Mouse (Mus musculus) cerebellum, postnatal 25 days (tissue): ENCODE results near the gene Ephx1.
A peak's percentile ranks its signal among the peaks of the same experiment; 100 is the strongest.
"Not testable (repeated sequence)": the region's sequence is repeated elsewhere in the genome, so short reads cannot be mapped to it uniquely, and the experiment has no call there.

Experiments
- DNase-seq, 2 experiments: peaks; one replicate each; pipeline ENCODE4 v3.0.0; 2021; ENCODE audit warnings: mixed read lengths in 2 of 2

Ephx1 gene

DNA sequence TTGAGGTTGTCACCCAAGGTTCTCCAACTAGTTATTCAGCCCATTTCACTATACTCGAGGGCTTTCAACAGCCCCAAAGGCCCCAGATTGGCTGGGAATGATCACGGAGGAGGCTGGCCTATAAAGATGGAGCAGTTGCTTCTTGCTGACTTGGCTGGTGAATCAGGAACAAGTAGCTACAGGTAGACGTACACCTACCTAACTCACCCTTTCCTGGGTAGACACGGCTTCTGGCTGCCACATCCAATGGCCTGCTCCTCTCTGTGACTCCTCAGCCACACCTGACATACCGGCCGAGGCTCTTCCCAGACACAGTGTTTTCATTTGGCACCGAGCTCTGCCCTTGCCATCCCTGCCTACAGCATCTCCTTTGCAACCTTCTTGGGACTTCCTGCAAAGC lies 53.4 kb downstream of the Ephx1 start:
- no peak for DNase-seq

DNA sequence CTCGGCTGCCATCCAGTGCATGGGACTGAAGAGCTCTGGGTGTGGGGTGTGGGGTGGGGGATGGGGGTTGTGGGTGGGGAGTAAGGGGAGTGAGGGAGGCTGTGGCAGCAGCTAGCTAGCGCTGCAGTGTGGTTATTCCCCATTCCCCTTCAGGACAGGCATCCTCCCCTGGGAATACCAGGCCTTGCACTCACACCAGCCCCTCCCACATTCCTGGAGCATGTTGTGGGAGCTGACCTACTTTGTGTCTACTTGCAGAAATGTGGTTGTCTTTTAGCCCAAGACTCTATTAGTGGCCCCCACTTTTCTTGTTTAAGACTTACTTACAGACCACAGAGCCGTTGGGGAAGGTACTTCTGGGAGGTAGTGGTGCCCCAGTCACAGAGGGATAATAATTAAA lies 54.2 kb downstream of the Ephx1 start:
- DNase-seq = no peak

DNA sequence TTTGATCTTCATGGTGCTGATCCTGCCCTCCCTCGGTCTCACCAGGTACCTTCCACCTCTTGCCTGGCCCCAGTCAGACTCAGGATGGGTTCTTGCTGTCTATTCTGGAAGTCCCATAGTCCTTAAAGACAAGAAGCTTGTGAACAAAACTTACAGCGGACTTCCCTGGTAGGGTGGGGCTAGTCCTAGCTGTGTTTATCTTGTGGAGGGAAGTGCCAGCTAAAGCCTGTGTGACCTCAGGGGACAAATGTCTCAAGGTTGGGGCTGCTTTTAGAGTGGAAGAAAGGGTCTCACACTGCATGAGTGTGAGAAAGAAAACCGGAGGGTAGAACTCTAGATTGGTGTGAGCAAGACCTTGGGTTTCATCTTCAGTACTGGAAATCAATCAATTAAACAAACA lies 54.9 kb downstream of the Ephx1 start:
- no peak for DNase-seq

DNA sequence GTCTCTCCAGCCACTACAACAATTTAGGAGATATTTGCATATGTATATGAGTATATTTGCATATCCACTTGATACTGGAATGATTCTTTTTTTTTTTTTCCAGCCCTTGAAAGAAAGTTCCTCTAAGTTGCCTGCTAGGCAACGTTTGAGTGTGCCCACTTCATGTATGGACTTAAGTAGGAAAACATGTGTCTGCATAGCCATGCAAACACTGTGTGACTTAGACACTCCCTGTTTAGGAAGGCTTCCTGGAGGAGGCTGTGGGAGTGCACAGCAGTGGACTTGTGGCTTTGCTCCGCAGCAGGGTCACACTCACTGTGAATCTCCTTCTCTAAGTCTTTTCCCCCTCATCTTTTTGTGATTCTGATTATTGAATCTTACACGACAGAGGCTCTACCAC lies 61.9 kb downstream of the Ephx1 start:
- no peak for DNase-seq

DNA sequence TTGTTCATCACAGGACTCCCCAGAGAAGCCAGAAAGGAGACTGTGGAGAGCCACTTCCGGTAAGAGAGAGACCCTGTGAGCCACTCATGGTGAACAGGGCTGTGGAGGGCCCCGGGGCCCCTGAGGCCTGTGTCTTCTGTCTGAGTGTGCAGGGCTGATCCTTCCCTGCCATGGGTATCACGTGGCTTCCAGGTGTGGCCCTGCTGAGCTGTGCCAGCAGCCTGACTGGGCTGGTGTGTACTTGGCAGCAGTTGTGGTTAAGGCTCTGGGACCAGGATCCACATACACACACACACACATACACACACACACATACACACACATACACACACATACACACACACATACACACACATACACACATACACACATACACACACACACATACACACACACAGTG lies 62.7 kb downstream of the Ephx1 start:
- DNase-seq = no peak

DNA sequence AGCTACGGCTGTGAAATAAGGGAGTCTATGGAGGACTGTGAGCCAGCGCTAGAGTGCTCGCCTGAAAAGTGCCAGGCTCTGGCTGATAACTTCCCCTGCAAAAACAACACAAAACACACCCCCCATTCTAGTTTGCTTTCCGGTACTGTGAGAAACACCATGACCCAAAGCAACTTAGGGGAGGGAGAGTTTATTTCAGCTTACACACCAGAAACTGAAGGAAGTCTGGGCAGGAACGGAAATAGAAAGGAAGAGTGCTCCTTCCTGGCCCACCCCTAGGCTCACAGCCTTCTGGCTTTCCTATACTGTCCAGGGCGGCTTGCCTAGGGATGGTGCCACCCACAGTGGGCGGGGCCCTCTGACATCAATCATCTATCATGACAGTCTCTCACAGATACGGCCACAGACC lies 63.7 kb downstream of the Ephx1 start:
- DNase-seq = no peak

DNA sequence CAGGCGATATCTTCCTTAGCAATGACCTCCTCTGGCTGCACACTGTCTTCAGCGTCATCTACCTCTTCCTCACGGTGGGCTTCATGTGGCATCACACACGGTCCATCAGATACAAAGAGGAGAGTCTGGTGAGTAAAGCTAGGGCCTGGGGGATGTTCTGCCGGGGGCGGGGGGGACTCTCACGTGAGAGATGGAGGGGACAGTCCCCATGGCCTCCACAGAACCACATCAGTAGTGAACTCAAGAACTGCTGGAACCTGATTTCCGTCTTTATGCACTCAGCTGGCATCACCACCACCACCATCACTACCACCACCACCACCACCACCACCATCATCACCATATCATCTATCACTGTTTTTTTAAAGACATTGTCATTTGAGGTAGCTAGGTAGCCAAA lies 64.3 kb downstream of the Ephx1 start:
- DNase-seq = no peak

DNA sequence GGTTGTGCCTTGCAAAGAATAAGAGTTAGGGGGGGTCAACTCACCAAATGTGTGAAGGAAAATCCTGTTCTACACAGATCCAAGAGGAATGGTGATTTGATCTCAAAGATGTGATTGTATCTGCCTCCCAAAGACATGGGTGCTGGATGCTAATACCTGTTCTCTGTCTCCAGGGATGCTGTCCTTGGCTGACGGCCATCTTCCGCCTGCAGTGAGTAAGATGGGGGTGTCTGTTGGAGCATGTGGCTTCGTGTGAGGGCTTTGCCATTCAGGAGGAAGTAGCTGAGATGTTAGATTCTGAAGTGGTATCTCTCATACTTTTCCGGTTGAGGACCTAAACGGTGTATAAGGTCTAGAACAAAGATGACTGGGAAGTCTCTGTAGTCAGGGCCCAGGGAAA lies 67.9 kb downstream of the Ephx1 start:
- DNase-seq = no peak

DNA sequence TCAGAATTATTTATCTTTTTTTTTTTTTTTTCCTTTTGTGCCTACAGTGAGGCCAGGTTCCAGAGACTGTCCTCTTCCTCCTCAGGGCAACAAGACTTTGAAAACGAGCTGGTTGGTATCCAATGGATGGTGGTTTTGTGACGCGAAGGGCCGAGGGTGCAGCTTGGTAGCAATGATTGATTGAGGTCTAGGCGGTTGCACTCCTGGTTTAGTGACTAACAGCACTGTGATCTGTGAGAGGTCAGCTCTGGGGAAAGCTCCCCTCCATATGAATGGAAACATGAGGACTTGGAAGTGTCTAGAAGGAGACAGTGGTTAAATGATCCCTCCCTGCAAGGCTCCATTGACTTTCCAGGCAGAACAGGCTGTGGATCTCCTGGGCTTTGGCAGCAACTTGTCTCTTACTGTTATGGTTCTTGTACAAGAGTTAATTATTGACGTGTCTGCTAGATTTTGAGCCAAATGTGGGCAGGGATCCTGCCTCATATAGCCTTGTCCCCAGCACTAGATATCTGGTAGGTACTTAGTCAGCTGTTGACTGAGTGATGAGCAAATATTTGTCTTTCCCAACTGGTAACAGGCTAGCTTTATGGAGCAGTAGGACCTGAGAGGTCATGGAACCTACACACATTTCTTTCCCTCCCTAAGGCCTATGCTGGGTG lies 68.5 kb downstream of the Ephx1 start:
- DNase-seq = no peak

DNA sequence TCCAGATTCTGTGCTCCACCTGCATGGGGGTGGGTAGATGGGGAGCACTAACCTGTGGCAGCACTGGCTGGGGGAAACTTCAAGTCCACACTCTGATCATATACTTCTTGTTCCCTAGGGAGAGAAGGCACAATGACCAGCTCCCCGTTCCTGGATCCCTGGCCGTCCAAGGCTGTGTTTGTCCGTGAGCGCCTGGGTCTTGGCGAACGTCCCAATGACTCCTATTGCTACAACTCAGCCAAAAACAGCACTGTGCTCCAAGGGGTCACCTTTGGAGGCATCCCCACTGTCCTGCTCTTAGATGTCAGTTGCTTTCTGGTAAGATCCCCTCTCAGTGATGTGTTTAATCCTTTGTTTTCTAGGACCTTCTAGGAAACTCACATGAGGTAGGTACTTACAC lies 74.3 kb downstream of the Ephx1 start:
- DNase-seq = no peak

DNA sequence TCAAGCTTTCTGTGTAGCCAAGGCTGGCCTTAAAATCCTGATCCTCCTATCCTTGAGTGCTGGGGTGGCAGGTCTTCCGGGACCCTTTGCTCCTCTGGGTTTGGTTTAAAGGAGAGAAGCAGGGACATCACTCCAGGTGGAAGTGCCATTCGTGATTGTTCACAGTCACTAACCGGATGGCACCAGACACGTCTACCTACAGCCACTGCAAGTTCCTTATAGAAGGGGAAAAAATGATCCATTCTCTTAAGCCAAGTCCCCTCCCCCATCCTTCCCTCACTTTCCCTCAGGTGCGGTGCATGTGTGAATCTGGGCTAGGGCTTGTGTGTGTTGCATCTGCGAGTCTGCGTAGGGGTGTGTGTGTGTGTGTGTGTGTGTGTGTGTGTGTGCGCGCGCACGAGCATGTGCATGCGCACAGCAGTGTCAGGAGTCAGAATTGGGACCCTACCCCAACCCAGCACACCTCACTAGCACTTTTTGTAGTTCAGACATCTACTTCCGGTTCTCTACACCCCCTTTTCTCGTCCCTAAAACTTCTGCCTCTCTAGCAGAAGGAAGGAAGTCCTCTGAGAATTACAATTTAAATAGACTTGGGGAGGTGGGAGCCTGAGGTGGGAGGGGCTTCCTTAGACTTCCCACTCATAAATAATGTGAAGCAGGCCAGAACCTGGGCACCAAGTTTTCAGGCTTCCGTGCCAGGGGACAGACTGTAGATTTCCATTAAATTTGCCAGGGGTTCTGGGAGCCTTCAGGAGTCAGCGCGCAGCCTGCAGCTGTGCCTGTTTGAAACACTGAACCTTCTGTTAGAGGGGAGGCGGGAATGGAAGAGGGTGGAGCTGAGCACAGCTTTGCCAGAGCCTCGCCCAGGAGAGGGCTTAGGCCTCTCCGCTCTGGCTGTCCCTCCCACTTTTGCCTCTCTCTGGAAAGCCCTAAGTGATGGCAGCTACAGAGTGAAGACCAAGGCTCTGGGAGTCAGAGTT lies 75.4 kb downstream of the Ephx1 start:
- DNase-seq = peak in 1 of 2 experiments; percentile 18

DNA sequence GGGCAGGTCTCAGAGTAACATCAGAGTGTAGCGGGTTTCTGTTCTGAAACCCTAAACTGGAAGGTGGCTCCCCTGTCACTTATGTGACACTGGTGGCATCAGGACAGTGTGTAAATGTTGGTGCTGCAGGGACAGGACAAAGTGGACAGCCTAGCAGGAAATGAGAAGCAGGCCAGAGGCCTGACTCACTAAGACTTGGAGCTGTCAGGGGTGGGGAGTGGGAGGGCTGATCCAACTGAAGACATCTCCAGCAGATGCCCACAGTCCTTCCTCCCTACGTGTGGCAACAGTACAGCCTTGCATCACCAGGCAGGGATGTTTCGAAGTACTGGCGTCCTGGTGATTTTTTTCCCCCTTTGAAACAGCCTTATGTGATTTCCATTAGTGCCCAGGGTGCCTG lies 76.2 kb downstream of the Ephx1 start:
- no peak for DNase-seq

DNA sequence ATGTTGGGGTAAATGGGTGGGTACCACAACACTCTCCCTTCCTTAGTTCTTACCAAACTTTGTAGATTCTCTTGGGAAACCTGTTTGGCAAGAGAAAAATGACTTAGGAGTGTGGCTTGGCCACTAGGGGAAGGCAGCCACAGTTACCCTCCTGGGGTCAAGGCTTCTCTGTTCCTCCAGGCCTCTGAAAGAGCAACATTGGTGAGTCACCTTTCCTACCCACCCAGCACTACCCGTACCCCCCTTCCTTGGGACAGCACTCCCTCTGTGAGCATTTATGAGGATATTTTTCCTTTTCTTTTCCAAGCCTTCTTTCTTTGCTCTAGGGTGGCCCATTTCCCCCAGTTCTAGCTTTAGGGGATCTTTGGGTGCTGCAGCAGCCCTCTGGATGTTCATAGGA lies 76.8 kb downstream of the Ephx1 start:
- no peak for DNase-seq

DNA sequence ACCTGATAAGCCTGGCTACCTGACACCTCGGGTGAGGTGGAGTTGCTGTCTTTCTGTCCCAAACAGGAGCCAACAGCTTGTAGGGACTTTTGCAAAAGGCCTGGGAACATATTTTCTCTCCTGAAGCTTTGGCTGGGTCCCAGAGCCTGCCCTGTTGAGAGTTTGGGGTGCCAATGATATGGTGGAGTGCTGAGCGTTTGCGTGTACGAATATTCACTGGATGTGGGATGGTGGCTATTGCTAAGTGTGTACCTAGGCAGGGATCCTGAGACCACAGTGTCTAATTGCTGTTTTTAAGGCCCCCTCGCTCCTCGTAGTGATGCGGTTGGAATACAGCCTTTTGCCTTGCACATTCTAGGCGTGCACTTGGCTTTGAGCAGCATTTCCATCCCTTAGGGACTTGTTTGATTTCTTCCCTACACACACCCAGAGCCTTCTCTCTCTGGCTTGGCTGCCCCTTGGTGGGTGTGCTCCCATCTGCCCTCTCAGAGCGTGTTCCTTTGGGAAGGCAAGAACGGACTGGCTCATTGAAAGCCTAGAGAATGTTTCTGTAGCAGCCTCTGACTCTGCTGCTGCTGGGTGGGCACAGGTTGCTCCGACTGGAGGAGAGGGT lies 77.6 kb downstream of the Ephx1 start:
- DNase-seq = no peak

DNA sequence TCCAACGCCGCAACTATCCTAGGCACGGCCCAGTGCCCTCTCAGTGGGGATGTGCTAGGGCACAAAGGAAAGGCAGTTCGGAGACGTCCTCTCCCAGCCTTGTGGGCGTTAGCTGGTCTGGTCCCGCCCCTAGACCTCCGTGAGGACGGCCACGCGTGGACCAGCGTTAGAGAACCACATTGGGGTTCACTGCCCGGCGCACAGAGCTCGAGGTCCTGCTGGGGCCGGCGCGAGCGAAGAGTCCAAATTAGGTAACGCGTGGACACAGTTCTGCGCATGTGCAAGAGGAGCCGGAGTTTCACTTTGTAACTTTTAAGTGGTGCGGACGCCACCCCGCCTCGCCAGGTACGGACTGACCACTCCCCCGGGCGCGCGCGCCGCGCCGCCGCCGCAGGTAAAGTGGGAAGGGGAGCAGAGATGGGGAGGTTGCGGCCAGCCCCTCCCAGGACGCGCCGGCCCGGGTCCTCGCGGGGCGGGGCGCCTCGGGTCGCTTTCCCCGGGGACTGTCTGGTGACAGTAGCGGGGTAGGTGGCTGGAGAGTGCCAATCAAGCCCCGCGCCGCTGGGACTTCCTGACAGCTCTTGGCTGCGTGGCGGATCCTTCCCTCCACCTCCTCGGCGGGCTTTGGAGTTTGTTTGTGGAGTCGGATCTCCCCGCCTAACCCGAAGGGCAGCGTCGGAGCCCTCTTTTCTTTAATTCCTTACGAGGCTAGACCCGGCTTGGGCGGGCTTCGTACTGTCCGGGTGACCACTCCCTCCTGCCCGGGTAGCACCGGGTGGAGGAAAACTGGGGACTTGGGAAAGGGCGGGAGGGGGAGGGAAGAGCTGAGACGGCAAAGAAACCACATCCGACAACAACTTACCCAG lies 78.3 kb downstream of the Ephx1 start, which contains the start of gene Tmem63a:
Gene Tmem63a, plus strand, starts transcription at position 179 of the 866 bp plus-strand sequence.
- peak; percentile 27 to 47 for DNase-seq

DNA sequence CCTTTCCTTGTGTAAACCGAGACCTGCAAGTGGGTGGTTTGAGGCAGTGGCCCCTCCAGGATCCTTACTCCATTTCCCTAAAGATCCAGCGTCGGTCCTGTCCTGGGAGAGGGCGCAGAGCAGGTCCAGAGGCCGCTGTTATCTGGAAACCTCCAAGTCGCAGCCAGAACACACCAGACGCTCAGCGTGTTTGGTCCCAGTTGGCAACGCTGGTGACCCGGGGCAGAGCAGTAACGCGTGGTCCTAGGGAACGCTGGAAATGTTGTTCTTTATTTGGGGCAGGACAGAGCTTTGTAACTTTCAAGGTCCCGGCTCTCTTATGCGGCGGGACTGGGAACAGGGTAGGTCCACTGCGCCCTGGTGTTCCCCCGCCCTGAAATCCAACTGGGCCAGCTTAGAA lies 79.0 kb downstream of the Ephx1 start:
- no peak for DNase-seq

DNA sequence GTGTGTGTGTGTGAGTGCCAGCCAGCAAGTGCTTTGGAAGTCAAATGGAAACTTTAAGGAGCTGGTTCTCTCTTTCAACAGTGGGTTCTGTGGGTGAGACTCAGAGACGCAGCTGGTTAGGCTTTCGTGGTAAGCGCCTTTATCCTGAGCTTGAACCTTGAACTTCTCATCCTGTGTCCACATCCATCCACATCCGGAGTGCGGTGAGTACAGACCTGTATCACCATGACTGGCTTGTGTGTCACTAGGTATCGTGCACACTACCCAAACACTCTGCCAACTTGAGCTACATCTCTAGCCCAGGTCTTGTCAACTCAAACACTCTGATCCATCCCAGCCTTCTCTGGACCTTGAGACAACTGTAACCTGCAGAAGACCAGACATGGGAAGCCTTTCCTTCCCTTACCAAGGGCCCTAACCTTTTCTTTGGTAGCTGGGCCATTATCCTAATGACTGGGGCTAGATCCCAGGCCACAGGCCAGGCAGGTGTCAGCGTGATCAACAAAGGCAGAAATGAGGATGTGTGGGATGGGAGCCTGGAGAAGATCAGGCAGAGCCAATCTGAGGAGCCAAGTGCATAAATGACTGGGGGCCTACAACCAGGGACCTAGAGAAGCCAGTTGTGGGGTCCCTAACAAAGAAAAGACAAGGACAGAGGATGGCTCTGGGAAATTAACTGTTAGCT lies 79.8 kb downstream of the Ephx1 start:
- no peak for DNase-seq

DNA sequence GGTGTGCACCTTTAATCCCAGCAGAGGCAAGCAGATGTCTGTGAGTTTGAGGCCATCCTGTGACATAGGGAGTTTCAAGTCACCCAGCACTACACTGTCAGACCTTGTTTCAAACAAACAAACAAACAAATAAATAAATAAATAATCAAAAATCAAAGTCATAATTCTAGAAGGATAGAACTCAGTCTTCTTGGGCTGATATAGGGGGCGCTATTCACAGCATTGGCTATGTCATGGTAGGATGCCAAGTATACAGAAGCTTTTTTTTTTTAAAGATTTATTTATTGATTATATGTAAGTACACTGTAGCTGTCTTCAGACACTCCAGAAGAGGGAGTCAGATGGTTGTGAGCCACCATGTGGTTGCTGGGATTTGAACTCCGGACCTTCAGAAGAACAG lies 81.9 kb downstream of the Ephx1 start:
- DNase-seq = not testable (repeated sequence)

DNA sequence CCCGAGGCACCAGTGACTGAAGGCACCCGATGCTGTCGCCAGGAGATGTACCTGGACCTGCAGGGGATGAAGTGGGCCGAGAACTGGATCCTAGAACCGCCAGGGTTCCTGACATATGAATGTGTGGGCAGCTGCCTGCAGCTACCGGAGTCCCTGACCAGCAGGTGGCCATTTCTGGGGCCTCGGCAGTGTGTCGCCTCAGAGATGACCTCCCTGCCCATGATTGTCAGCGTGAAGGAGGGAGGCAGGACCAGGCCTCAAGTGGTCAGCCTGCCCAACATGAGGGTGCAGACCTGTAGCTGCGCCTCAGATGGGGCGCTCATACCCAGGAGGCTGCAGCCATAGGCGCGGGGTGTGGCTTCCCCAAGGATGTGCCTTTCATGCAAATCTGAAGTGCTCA lies 83.1 kb downstream of the Ephx1 start:
- DNase-seq = not testable (repeated sequence)

DNA sequence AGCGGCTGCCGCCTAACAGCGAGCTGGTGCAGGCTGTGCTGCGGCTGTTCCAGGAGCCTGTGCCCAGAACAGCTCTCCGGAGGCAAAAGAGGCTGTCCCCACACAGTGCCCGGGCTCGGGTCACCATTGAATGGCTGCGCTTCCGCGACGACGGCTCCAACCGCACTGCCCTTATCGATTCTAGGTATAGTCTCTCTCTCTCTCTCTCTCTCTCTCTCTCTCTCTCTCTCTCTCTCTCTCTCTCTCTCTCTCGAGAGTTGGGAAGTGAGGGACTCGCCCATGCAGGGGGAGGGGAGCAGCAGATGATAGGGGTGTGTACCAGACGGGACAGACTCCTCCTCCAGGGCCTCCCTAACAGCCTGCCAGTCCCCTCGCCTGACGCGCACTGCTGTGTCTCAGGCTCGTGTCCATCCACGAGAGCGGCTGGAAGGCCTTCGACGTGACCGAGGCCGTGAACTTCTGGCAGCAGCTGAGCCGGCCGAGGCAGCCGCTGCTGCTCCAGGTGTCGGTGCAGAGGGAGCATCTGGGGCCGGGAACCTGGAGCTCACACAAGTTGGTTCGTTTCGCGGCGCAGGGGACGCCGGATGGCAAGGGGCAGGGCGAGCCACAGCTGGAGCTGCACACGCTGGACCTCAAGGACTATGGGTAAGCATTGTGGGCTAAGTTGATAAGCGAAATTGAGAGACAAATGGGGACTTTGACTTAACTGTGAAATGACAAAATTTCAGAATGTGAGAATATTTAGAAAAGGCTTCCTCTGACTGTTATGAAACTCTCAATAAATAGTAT lies 83.9 kb downstream of the Ephx1 start:
- DNase-seq = not testable (repeated sequence)
